Mouse (Mus musculus) cerebellum, postnatal 4 days (tissue): ENCODE measurements around the gene S100a10.

ENCODE experiments used
- DNase-seq, 2 experiments: peaks; one replicate each; pipeline ENCODE4 v3.0.0; 2022; ENCODE audit warnings: low spot score in 2 of 2, mixed read lengths in 1 of 2

S100a10 gene

GRCm38 (mm10) chr3:93547749-93548540, 6.9 kb upstream of the S100a10 start:
- DNase-seq, result no peak

DNA sequence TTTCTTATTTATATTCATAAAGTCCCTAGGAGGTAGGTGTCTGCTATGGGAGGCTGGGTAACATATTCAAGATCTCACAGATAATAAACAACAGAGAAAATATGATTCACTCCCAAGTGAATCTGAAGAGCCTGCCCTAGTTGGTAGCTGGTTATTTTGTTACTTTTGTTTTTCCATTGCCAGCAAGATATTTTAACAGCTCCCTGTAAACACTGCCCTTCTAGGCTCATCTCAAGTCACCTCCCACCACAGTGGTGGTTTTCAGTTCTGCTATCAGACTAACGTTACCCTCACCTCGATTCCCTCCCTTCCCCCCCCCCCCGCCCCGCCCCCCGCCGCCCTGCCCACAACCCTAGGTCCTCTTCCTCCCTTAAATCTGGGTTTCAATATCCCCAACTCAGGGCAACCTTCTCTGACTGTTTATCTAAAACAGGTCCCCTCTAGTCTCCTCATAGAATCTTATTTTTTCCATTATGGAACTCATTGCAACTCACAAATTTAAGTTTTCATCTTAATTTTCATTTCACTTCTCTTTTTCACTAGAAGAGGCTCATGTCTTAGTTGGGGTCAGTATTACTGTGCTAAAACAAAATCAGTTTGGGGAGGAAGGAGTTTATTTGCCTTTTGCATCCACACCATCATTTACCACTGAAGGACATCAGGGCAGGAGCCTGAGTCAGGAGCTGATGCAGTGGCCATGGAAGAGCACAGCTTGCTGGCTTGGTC, 6.2 kb upstream of the S100a10 start:
- no peak for DNase-seq

DNA sequence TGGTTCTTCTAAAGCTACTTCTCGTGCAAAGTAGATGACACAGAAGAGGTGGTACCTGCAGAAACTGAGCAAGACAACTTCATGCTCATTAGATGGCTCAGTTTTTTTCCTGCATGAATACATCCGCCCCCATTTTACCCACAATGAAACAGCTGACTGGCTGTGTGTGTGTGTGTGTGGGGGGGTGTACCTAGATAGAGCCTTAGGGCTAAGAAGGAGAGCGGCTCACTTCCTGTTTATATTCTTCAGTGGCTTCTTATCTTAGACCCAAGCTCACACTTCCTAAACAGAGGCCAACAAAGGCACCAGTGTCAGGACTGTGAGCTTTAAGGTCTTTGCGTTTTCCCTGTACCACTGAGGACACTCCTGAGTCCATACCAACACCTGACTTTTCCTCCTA, 4.9 kb upstream of the S100a10 start:
- no peak for DNase-seq

GRCm38 (mm10) chr3:93551950-93552901, 2.7 kb upstream of the S100a10 start:
- DNase-seq, result no peak

DNA sequence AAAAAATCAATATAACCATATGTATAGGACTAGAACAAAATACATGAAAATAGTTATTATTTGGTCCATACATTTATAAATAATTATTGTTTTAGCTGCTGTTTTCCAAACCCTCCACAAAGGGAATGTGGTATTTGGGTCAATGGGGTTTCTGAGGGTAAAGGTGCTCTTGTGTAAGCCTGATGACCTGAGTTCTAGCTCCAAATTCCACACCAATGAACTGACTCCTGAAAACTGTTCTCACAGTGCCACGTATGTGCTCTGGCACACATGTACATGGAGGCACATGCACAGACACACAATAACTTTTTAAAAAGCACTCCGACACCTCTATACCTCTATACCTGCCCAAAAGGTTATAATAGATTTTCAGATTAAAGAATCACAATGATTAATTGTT, 1.6 kb upstream of the S100a10 start:
- DNase-seq, result no peak

GRCm38 (mm10) chr3:93553765-93554378, 1.0 kb upstream of the S100a10 start:
- DNase-seq, result no peak

DNA sequence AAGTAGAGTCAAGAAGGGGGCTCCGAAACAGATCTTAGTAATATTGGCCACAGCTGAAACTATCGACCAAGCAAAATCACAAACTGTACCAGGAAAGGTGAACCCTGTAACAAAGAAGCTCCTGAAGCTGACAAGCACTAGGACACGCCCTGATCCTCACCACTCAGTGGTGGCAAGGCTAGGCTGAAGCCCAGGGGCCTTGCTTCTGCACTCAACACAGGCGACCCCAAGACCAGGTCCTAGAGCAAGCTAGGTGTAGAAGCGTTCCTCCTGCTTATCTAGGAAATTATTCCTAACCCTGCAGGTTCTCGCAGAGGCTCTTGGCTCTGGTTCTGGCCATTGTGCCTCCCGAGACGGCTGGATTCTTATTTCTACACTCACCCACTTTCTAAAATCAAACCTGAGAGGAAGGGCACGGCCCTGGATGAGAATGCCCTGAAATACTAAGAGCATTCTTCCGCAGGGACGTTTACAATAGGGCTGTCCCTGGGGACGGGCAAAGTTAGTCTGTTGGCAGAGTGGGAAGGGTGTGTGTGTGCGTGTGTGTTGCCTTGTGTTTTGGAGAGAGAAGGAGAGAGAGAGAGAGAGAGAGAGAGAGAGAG, 400 bp upstream of the S100a10 start:
- no peak for DNase-seq

DNA sequence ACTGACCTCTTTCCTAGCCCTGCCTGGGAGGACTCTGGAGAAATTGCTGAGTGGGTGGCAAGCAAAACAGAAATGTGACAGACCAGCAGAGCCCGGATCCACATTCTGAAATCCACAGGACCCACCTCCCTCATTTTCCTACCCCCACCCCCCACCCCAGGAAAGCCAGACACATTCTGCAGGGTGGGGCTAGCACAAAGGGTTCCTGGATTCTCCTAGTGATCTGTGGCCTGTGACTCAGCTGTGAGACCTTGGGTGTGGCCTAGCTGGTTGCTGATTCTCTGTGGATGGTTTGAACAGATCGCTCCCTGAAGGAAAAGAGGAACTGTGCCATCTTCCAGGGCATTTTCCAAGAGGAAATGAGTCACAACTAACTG, 986 bp downstream of the S100a10 start:
- no peak for DNase-seq

GRCm38 (mm10) chr3:93556599-93556998, 1.7 kb downstream of the S100a10 start:
- no peak for DNase-seq

DNA sequence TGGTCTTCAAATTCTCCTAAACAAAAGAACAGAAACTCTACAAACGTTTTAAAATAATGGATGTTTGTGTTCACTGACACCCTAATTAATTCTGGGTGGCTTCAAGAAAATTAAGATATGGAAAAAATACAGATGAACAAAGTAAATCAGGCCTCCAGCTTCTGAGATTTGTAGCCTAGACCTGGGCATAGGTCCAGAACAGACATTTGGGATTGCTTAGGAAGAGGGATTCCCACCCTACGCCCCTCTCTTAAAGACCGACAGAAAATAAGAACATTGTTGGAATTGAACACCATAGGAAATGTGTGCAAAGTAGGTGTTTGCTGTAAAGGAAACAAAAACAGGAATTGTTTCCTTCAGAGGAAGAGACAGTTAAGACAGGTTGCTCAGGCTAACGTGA, 2.6 kb downstream of the S100a10 start:
- no peak for DNase-seq

GRCm38 (mm10) chr3:93559961-93560360, 5.1 kb downstream of the S100a10 start:
- no peak for DNase-seq

- DNase-seq, result no peak
Measured at GRCm38 (mm10) chr3:93562372-93562771, 7.5 kb downstream of the S100a10 start.

DNA sequence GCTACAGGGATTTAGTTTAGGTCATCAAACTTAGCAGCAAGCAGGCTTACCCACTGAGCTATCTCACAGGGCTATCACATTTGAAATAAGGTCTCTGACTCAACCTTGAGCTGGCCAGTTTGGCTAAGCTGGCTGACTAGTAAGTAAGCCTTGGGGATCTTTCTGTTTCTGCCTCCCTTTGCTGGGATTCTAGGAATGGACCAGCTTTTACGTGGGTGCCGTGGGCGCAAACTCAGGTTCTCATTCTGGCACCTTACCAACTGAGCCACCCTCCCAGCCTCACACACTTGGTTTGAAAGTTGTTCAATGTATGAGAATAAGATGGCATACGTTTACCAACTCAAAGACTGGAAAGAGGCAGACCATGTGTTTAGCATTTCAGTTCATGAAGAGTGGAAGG, 8.3 kb downstream of the S100a10 start:
- no peak for DNase-seq

DNA sequence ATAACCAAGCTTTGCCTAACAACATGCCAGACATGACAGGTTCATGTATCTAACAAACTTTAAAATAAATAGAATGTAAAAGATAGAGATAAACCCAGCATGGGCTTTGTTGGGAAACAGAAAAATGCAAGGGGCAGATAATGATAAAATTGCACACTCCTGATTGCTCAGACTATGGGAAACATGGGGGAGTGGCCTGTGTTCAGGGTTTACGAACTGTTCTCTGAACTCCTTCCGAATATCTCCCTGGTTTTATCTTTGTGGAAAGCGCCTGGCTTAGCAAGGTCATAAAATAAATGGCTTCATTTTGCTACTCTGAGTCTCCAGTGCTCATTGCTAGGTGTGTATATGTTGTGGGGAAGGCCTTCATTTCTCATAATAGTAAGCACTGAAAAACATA, 12.0 kb downstream of the S100a10 start:
- DNase-seq, result no peak

GRCm38 (mm10) chr3:93567721-93568120, 12.8 kb downstream of the S100a10 start:
- no peak for DNase-seq

- no peak for DNase-seq
Measured at GRCm38 (mm10) chr3:93568428-93569040, 13.7 kb downstream of the S100a10 start.

DNA sequence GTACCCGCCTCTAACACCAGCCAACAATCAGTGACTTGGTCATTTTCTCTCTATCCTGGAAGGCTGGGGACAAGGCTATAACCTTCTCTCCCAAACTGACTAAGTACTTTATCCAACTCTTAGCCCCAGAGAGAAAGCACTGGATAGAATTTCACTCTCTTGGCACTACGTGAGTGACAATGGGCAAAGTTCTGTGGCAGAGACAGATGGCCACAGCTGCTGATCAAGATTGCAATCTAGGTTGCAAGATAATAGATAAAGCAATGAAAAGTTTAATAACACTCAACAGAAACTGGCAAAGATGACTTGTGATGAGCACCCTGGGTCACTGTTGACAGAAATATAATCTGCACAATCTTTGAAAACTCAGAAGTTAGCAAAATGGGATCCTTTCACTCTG, 14.2 kb downstream of the S100a10 start:
- DNase-seq, result no peak

DNA sequence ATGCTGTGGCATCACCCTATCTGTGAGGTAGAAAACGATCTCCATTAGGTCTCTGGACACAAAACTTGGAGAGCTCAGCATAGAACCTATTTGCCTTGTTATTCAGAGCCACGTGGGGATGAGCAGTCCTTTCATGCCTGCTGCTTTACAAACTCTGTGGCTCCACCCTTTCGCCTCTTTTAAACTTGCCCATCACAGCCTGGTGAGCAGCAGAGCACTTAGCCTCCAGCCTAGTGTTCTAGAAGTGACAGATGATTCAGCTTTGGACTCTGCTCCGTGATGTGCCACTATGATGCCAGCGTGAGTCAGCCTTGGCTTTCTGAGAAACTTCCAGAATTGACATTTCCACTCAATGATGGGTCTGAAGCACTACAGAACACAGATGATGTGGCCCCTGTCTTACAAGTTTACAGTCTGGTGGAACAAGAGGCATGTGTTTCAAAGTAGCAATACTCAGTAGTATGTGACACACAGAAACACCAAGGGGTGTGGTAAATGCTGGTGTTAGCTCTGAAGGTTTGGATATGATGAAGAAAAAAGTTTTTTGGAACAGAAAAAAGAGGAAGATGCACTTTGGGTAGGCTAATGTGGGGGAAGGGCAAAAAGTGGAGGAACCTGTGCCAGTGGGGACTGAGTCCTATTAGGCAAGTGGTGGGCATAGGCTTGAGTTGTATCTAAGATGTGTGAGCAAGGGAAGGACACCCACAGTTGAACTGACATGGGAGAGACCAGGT, 17.3 kb downstream of the S100a10 start:
- no peak for DNase-seq

DNA sequence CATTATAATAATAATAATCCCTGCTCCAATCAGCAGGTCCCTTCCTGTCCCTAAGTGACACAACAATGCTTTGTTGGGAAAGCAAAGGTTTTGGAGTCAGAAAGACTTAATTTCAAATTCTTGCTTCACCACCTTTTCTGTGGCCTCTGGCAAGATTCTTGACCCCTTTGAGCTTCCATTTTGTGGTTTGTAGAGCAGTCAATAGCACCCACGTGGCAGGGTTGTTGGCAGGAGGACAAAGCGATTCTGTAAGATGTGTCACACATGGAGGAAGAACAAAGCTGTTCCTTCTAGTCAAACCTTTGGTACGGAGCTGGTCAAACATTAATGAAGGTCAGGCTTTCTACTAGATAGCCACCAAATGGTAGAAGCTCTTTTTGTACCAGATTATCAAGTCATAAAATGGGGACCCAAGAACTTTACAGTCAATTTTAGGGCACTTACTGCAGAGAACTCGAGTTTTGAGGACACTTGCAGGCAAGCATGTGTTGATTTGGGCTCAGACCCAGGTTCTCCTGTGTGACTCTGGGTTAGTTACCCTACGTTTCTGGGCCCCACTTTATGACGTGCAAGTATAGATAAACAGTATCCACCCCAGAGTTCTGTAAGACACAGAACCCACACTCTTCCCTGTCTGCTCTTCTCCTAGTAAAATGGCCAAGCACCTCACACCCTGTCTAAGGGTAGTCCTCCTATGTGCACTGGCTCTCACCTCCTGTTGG, 24.6 kb downstream of the S100a10 start:
- no peak for DNase-seq

DNA sequence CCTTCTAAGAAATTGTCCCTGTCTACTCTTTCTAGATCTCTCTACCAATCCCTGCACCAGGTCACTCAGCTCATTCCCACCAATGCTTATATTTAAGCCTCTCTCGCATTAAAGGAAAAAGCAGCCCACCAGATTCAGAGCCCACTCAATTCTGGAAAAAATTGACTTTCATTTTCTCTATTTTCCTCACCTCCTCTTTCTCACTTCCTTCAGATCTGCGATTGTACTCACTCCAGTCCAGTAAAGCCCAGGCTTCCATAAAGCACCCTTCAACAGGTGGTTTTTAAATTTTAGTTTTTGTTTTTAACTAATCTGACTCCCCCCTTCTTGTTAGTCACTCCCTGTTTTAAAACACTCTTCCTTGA, 25.1 kb downstream of the S100a10 start:
- DNase-seq, result no peak
